Mouse (Mus musculus) G1E (cell line): ENCODE results near the gene Olfr1018.

Source experiments
- CTCF ChIP-seq: IDR thresholded peaks from 2 replicates; pipeline ENCODE4 v1.5.1; 2012; ENCODE audit warnings: low read depth, low read length, inconsistent platforms, mixed read lengths
- GATA2 ChIP-seq: IDR thresholded peaks from 2 replicates; pipeline ENCODE4 v1.6.1; 2012; ENCODE audit warnings: low read depth, low read length, inconsistent platforms, borderline replicate concordance
- TAL1 ChIP-seq: conservative IDR thresholded peaks from 2 replicates; pipeline ENCODE4 v1.6.1; 2012; ENCODE audit warnings: low read depth, low read length, inconsistent platforms, mixed read lengths

GRCm38 (mm10) chr2:85818179-85818578, at the start of gene Olfr1018:
- TF ChIP-seq CTCF (no peak), GATA2 (no peak), TAL1 (no peak)
